Mouse (Mus musculus) adrenal gland, adult 8-10 months (tissue): ENCODE measurements at regions not wholly inside any gene's neighbourhood (a gene's known extent, or its start where the extent isn't known, plus 50 kb on each side); places are given as distances from the start of the nearest gene placed in this dataset.
A peak's percentile ranks its signal among the peaks of the same experiment; 100 is the strongest.
"Not testable (repeated sequence)": the region's sequence is repeated elsewhere in the genome, so short reads cannot be mapped to it uniquely, and the experiment has no call there.

Experiments
- DNase-seq: peaks from one replicate; pipeline ENCODE4 v3.0.0; 2022

DNA sequence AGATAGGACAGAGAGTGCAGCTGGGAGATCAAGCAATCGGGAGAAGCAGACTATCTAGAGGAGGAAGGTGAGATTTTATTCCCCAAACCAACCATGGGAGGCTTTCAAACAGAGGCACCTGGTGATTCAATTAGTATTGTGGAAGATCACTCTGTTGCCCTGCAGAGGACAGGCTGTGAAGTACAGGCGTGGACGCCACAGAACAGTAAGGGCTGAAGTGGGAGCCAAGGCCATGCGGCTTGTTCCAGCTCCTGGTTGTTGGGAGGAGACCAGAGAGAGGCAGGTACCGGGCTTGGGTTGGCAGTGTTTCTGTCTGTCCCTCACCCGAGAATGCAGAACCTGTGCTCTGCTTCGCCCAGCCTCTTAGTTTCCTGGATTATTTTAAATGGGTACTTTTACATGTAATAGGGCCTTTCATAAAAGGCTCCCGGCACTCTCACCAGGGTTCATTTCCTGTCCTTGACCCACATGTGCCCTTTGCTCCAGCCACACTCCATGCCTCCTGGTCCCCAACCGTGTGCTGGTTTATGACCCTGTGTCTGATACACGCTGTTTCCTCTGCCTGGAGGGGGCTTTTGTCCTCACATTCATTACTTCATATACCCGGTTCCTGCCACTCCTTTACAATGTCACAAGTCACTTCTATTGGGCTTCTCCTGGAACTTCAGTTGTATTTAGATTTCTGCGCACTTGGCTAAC lies 58.3 kb downstream of the Vcpkmt start:
- no peak for DNase-seq

DNA sequence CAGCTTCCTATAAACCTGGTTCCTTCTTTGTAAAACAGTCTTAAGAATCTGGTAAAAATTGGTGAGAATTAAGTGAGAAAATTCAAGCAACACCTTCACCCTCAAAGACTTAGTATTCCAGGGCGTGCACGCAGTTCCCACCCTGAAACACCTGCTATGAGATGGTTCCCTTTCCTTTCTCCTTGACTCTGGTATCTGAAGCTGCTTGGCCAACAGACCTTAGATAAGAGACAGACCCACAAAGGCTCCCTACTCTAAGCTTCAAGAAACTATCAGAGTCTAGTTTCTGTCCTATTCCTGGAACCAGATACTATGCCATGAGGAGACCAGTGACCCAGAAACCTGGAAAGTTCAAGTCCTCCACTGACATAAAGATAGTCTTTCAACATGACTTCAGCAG lies 63.0 kb downstream of the Vcpkmt start:
- DNase-seq = no peak

DNA sequence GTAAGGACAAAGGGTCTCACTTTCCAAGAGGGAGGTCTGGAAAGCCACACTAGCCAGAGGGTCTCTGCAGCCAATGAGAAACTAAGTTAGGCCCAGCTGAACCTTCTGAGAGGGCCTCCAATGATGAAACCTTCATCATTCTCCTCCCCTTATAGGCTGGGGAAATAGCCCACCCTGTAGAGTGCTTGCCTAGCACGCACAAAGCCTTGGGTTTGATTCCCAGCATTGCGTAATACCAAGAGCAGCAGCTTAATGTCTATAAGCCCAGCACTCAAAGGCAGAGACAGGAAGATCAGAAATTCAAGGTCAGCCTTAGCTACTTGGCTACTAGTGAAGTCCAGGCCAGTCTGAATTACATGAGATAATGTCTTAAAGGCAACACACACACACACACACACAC lies 63.8 kb downstream of the Vcpkmt start:
- no peak for DNase-seq

DNA sequence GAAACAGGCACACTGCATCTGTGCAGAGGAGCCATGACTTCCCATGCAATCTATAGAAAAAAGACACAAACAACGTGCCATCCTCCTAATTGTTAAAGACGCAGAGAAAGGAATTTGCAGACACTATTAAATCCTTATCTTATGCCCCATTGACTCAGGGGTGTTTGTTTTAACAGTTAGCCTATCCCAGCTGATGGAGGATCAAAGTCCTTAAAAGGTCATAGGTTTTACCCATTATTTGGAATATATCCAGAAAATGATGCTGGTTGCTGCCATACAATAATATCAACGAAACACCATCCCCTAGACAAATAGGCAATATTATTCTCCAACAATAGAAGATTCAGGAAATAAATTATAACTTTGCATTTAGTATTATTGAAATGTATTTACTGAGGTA lies 65.2 kb downstream of the Vcpkmt start:
- DNase-seq = no peak

DNA sequence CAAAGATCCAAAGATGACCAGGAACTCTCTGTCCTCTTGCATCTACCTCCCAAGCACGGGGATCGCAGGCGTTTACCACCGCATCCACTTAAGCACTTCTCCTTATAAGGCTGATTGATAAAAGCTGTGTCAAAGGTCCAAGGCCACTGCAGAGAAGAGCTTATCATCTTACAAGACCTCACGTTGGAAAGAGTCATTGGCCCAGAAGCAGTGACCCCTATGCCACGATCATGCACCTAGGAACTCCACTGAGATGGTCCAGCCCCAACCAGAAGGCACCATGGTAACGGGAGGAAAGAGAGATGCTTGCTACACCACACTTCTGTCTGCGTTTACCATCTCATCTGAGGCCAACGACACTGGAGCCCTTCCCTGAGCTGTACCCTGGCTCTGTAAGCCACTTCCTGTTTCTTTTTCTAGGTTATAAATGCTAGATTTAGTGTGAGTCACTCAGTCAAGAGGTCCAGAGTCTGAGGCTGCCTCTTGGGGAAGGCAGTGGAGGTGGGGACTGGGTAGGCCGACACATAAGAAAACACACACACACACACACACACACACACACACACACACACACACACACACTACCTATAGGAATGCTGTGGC lies 66.4 kb downstream of the Vcpkmt start:
- no peak for DNase-seq

DNA sequence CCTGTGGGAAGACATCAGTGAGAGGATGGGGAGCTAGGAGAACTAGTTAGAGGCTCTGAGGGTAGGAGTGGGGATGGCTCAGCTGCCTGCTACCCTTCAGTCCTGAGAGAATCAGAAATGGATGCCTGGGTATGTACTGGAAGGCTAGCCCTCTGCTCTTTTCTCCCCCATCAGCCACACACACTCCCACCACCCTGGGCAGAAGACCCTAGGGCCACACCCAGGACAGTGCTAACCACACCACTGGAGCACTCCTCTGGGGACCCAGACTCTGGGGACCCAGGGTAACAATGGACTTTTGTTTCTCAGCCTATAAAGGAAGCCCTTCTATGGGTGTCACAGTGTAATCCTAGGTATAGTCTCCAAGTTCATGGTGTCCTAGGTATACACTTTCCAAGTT lies 67.0 kb downstream of the Vcpkmt start:
- no peak for DNase-seq

DNA sequence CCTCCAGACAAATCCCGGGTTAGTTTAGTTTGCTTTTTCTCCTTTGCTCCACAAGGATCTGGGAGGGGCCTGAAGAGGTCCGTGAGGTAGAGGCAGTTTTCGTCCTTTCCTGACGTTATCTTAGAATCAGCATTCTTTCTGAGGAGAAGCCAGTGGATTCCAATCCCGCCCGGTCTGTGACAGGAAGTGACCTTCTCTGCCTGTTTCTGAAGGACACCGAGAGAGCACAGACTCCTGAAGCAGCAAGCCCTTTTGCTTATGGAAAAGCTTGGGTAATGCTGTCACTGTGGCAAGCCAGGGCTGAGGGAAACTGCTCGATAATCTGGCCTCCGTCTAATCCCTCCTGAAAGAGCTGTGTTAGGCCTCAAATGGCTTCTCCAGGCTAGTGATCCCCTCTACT lies 67.7 kb downstream of the Vcpkmt start:
- DNase-seq = peak; percentile 45

DNA sequence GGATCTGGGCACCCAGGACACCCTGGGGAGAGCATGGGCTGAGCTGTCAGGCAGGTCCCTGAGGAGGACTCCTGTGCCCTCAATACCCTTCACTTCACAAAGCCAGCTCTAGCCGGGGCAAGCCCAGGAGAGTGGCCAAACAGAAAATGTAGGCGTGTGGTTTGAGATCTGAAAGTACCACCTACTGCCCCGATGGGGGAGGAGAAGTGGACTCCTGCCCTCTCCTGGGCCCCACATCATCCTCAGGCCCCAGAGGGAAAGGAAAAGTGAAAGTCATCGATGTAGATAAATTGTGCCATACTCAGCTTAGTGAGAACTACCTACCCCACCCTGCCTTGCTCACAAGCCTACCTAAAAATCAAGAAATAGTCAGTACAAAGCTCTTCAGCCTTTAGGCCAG lies 69.7 kb downstream of the Vcpkmt start:
- no peak for DNase-seq

DNA sequence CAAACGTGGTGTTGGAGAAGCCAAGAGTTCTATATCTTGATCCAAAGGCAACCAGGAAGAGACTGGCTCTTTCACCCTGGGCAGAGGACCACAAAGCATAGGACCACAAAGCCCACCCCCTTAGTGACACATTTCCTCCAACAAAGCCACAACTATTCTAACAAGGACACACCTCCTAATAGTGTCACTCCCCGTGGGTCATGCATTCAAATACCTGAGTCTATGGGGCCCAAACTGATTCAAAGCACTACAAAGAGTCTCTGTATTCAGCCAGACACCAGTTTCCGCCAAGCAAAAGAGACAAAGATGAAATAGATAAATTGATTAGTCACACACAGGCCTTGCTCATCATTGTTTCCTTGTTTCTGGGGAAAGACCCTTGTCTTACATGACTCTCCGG lies 72.1 kb downstream of the Vcpkmt start:
- no peak for DNase-seq

DNA sequence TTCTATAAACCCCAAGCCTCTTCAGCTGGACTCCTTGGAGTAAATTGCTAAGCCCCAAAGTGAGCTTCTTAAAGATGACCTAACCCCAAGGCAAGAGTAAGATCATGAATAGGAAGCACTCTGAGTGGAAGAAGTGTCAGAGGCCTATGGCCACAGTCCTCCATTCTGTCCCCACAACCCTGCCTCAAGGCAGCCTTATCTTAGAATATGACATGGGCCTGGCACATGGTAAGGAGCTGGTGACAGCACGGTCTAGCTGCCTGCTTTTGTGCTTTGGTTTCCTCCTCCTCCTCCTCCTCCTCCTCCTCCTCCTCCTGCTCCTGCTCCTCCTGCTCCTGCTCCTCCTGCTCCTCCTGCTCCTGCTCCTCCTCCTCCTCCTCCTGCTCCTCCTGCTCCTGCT lies 73.6 kb downstream of the Vcpkmt start:
- not testable (repeated sequence) for DNase-seq

DNA sequence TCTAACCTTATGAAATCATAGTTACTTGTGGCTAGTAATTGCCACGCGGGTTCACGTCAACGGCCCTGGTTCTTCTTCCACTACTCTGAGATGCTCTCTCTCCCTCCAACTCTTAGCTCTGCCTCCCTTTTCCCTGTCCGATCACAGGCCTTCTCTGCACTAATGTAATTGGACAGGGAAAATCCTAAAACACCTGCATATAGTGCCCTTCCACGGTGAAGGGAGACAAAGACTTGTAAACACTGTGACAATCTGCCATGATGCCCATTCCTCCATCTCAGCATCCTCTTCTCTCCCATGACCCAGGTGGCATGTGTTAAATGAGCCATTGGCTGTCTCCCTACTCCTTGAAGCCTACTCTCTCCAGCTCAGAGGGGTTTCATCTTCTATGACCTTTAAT lies 74.9 kb downstream of the Vcpkmt start:
- no peak for DNase-seq

DNA sequence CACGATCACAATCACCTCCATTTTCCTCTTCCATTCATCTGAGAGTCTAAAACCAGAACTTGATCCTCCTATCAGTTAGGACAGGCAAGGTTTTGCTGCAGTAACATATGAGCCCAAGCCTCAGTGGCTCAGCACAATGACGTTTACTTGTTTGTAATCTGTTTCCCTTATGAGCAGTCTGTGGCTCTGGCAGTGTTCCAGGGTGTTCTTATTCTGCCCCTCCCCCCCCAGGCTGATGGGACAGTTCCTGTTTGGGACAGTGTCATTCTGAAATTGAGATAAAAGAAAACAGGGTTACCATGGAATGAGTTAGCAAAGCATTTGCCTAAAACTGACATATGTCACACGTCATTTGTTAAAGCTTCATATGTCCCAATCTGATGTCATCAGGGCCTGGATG lies 75.5 kb downstream of the Vcpkmt start:
- DNase-seq = no peak

DNA sequence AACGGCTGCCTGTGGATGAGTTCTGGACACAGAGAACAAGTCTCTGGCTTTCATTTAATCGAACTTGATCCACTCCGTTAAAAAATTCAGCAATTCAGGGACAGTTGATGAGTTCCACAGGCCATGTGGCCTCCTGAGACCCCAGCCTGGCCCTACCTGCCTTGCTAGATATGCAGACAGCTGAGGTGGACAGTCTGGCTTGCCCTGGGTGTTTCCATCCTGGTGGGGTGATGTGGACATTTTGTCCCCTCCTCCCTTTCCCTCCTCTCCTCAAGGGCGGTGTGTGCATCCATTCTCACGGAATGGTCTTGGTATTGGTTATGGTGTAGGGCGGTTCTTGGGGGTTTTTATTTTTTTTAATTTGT lies 80.1 kb downstream of the Vcpkmt start:
- no peak for DNase-seq

DNA sequence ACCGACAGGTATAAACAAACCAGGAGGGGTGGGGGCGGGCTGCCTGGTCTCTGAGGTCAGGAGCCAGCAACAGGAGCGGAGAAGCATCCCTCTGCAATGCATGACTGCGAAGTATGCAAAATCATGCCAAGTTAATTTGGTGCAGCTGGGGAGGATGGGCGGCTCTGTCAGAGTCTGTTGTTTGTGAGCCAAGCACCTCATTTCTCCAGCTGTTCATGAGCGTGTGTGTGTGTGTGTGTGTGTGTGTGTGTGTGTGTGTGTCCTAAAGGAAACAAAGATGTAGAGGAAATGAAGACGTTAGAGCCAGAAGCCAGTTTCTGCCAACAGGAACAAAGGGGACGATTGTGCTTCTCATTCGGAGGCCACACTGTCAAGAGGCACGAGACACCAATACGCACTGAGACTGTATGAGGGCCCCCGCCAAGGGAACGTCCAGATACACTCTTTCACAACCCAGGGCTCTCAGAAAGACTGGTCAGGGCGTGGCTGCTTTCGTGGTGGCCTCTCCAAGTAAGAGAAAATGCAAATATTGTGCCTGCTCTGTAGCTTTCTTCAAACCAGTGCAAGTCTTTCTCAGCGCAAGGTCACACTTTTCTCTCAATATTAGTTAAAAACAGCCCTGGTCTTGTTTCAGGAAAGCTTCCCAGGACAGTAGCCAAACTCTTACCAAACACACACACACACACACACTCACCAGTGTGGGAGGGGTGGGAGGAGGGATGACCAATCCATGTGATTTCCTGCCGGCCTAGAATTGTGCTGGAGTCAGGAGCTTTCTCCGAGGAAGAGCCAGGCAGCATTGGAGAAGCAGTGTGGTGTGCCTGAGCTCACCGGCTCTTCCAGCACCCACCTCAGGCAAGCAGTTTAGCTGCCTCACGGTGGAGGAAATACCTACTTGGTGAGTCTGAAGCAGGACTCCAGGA lies 80.8 kb downstream of the Vcpkmt start:
- DNase-seq = peak; percentile 89

DNA sequence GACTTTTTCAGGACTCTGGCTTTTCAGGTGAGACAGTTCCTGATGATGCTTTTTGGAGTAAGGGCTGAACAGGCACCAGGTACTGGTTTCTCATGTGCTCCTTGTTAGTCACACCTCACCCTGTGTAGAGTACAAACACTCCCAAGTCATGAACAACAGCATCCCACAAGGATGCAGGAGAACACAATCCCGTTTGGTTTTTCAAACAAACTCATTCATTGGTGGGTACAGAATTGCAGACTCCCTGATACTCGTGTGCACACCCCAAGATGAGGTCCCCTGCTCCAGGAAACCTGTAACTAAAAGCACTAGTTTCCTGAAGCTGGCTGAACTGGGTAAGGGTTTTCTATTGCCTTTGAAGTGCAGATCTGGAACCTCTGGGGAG lies 81.5 kb downstream of the Vcpkmt start:
- no peak for DNase-seq

DNA sequence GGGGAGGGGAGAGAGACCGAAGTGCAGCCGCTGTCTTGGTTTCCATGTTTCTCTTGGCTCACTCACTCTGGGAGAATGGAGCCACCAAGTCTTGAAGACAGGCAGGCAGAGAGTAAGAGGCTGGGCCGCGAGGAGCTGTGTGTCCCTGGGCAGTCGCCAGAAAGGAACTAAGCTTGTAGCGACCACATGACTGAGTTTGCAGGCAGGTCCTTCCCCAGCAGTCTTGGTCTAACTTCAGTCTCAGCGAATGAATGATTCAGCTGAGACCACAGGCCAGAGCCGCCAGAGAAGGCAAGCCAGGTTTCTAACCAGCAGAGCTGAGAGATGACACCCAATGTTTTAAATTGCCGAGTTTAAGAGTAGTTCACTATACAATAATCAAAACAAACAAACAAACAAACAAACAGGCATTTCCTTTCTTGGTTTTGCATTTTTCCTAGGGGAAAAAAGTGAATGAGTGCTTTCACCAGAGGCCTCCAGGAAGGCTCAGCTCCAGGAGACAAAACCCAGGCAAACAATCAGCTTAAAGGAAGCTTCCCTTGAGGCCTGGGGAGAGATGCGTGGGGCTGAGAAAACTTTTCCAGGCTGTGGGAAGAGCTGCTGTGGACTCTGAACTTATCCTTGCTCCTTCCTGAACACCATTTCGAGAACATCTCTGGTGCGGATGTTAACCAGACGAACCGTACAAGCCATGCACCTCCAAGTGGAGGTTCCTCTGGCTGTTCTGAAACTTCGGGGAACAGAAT lies 82.1 kb downstream of the Vcpkmt start:
- DNase-seq = no peak

DNA sequence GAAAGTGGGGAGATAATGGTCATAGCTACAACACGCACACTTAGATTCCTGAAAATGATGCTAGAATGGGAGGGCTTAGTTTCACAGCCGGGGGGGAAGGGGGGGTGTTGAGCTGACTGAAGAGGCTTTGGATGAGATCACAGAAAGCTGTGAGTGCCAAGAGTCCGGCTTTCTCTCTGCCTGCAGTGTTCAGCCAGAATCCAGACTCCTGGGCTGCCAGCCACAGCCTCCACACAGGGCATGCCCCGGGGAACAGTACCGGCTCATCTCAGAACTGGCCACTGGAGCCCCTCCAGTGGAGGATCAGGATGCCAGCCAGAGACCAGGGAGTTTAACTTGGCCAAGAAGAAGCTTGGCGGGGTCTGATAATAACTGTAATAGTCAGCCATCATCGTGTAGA lies 85.7 kb downstream of the Vcpkmt start:
- no peak for DNase-seq

DNA sequence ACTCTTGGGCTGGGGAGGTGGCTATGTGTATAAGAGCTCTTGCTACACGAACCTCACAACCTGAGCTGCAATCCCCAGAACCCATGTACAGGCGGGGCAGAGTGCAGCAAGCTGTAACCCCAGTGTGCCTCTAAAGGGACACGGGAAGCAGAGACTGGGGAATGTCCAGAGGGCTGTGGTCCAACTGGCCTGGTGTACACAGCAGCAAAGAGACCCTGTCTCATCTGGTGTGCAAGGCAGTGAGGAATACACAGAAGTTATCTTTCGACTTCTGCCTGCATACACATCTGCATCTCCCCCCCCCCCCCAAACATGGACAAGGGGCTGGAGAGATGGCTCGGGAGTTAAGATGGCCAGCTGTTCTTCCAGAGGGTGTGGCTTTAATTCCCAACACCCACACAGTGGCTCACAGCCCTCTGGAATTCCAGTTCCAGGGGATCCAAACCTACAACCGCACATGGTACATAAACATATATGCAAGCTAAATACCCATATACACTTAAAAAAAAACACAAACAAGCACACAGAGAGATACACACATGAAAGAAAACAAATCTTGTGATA lies 86.4 kb downstream of the Vcpkmt start:
- DNase-seq = no peak

DNA sequence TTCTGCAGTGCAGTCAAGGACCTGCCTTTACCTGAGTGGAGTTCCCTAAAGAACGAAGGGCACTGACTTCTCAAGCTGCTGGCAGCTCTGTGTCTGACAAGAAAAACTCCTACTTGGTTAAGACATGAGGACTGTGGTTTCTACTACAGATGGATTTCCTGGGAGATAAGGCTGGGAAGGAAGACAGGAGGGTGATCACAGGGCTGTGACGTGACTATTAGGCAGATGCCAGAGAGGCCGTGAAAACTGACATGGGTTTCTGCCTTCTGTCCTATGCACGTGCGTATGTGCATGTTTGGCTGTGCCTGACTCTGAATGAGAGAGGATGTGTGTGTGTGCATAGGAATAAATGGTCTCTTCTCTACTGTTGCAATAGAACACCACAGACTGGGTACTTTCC lies 87.1 kb downstream of the Vcpkmt start:
- DNase-seq = no peak

DNA sequence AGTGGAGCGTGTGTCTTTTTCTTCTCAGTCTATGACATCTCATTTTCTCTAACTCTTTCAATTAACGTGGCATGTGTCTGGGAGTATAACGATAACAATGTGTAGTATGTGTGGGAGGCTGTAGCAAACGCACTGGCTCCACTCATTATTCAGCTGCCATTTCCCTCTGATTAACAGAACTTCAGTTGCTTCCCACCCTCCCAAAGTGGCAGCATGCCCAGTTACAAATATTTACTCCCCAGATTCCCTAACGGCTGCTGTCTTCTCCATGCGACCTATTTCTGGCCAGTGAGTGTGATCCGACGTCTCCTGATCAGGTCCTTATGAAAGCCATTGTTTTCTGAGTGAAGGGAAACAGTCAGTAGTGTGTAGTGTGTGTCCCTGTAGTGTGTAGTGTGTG lies 88.2 kb downstream of the Vcpkmt start:
- DNase-seq = no peak

DNA sequence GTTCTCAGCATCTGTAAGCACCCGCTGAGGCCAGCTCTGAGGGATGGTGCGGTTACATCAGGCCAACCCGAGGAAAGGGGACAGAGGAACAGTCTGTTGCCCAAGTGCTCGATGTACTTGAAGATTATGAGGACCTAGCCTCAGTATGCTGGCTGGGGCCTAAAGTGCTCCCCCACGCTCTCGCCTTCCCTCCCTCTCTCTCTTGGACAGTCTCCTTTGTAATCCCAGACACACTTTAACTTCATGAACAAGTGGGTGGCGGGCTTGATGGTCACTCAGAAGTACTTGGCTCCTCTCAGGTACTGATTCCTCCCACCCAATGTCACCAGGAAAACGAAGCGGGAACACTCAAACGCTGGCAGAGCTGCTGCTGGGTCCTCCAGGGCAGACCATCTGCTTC lies 93.1 kb downstream of the Vcpkmt start:
- no peak for DNase-seq

DNA sequence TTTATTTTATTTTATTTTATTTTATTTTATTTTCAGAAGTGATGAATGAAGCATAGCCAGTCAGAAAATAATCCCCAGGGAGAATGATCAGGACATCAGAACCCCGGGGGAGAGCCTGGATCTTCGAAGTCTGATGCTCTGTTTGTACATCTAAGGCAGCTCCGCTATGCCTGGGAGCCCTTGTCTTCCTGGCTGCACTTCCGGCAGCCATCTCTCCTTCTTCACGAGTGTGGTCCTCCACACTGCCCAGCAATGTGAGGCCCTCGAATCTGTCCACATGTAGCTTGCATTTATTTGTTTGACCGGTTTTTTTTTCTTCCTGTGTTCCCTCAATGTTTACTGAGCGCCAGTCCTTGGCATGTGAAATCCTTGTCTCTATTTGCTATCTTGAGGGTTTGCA lies 95.9 kb downstream of the Vcpkmt start:
- DNase-seq = no peak
